Mouse (Mus musculus): Measurements from ENCODE around the gene Crebrf. TPM values are rescaled to one million over a fixed set of nuclear protein-coding genes. Genes with fewer than 3 reads are reported as not detected.

The Crebrf gene
- polyA plus RNA-seq, 1 experiment: 9.1 TPM

GRCm38 (mm10) chr17:26816810-26817209 lies 101.4 kb downstream of the Crebrf start:
- H3K36me3 ChIP-seq (ENCODE audit: control insufficient read depth, insufficient read depth, low read length): no peaks in the 10 kb centered on the region
- no peaks in the 10 kb centered on the region for H3K27me3 ChIP-seq (replicated peaks; ENCODE audit: control insufficient read depth, insufficient read depth, low read length)
- H3K27ac ChIP-seq (ENCODE audit: insufficient read depth, low read depth, low read length): no peak overlapping the region
- H3K4me3 ChIP-seq (ENCODE audit: insufficient read depth, low read depth, low read length): no peak overlapping the region
- TF ChIP-seq CTCF (conservative IDR thresholded peaks at IDR 0.05; ENCODE audit: insufficient read depth, insufficient read length, low read depth, low read length) (no peak), POLR2A (IDR thresholded peaks at IDR 0.05; ENCODE audit: low read depth, low read length) (no peak)
- no peak for DNase-seq
- WGBS: 77% methylated on average over 6 of the region's 6 CpGs
- no peaks in the 10 kb centered on the region for H3K4me1 ChIP-seq (ENCODE audit: control insufficient read depth, insufficient read depth, low read length)

GRCm38 (mm10) chr17:26817776-26818175 lies 102.3 kb downstream of the Crebrf start:
- Histone ChIP-seq H3K4me3 (ENCODE audit: insufficient read depth, low read depth, low read length) (no peak overlapping the region), H3K36me3 (ENCODE audit: control insufficient read depth, insufficient read depth, low read length) (no peaks in the 10 kb centered on the region), H3K27ac (ENCODE audit: insufficient read depth, low read depth, low read length) (no peak overlapping the region), H3K4me1 (ENCODE audit: control insufficient read depth, insufficient read depth, low read length) (no peaks in the 10 kb centered on the region), H3K27me3 (replicated peaks; ENCODE audit: control insufficient read depth, insufficient read depth, low read length) (no peaks in the 10 kb centered on the region)
- TF ChIP-seq CTCF (conservative IDR thresholded peaks at IDR 0.05; ENCODE audit: insufficient read depth, insufficient read length, low read depth, low read length) (no peak), POLR2A (IDR thresholded peaks at IDR 0.05; ENCODE audit: low read depth, low read length) (no peak)
- DNase-seq: no peak

GRCm38 (mm10) chr17:26826131-26826530 lies 110.7 kb downstream of the Crebrf start:
- TF ChIP-seq CTCF (conservative IDR thresholded peaks at IDR 0.05; ENCODE audit: insufficient read depth, insufficient read length, low read depth, low read length) (no peak), POLR2A (IDR thresholded peaks at IDR 0.05; ENCODE audit: low read depth, low read length) (no peak)
- no peak for DNase-seq
- H3K36me3 ChIP-seq (ENCODE audit: control insufficient read depth, insufficient read depth, low read length): no peaks in the 10 kb centered on the region
- 75% methylated on average over 16 of the region's 17 CpGs for WGBS
- H3K4me1 ChIP-seq (ENCODE audit: control insufficient read depth, insufficient read depth, low read length): no peaks in the 10 kb centered on the region
- H3K27me3 ChIP-seq (replicated peaks; ENCODE audit: control insufficient read depth, insufficient read depth, low read length): no peaks in the 10 kb centered on the region
- no peak overlapping the region for H3K27ac ChIP-seq (ENCODE audit: insufficient read depth, low read depth, low read length)
- no peak overlapping the region for H3K4me3 ChIP-seq (ENCODE audit: insufficient read depth, low read depth, low read length)

Other genes starting within 250 kb of the Crebrf start
- 131 and 141 TPM in 2 replicates for gene Ergic1, start 154.2 kb upstream of the Crebrf start, polyA plus RNA-seq (2012; rRNA removed)
- 52.4 and 66.1 TPM in 2 replicates for gene Dusp1, start 153.5 kb upstream of the Crebrf start, polyA plus RNA-seq (2012; rRNA removed)
- 399 and 450 TPM in 2 replicates for gene Atp6v0e, start 52.4 kb upstream of the Crebrf start, polyA plus RNA-seq (2012; rRNA removed)
- 18.4 and 21.4 TPM in 2 replicates for gene Bnip1, start 65.4 kb downstream of the Crebrf start, polyA plus RNA-seq (2012; rRNA removed)
- gene Nkx2-5, start 129.4 kb downstream of the Crebrf start, polyA plus RNA-seq (2012; rRNA removed): 0.05 TPM in 1 of 2 replicates, not detected in the other
- 1.3 and 1.5 TPM in 2 replicates for gene Kifc5b, start 201.4 kb downstream of the Crebrf start, polyA plus RNA-seq (2012; rRNA removed)
- gene Phf1, start 217.4 kb downstream of the Crebrf start, polyA plus RNA-seq (2012; rRNA removed): 41.2 and 52.0 TPM in 2 replicates
- gene Cuta, start 223.9 kb downstream of the Crebrf start, polyA plus RNA-seq (2012; rRNA removed): 145 and 183 TPM in 2 replicates
- gene Syngap1, start 225.6 kb downstream of the Crebrf start, polyA plus RNA-seq (2012; rRNA removed): 14.8 and 16.8 TPM in 2 replicates